Mouse (Mus musculus): ENCODE measurements around the gene Kmt2c. TPM values are rescaled to one million over a fixed set of nuclear protein-coding genes. Genes with fewer than 3 reads are reported as not detected.
"Not testable (repeated sequence)": the region's sequence is repeated elsewhere in the genome, so short reads cannot be mapped to it uniquely, and the experiment has no call there.

Gene Kmt2c
- total RNA-seq, 4 experiments from 2014 or later: 36.8 to 51.8 (median 38.1) TPM

DNA sequence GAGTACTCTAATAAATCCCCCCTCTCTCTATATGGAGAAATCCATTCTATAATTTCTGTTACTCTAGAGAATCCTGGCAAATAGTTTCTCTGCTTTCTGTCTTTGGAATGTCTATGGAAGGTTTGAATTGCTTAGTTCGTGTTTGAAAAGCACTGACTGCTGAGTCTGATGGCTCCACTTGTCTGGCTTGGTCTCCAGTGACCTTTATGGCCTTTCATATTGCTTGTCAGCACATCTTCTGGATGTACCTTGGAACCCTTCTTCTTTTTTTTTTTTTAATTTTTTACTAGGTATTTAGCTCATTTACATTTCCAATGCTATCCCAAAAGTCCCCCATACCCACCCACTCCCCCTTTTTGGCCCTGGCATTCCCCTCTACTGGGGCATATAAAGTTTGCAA lies 274.2 kb downstream of the Kmt2c start:
- DNase-seq (ENCODE audit: low spot score in 2 of 2): not testable (repeated sequence)

DNA sequence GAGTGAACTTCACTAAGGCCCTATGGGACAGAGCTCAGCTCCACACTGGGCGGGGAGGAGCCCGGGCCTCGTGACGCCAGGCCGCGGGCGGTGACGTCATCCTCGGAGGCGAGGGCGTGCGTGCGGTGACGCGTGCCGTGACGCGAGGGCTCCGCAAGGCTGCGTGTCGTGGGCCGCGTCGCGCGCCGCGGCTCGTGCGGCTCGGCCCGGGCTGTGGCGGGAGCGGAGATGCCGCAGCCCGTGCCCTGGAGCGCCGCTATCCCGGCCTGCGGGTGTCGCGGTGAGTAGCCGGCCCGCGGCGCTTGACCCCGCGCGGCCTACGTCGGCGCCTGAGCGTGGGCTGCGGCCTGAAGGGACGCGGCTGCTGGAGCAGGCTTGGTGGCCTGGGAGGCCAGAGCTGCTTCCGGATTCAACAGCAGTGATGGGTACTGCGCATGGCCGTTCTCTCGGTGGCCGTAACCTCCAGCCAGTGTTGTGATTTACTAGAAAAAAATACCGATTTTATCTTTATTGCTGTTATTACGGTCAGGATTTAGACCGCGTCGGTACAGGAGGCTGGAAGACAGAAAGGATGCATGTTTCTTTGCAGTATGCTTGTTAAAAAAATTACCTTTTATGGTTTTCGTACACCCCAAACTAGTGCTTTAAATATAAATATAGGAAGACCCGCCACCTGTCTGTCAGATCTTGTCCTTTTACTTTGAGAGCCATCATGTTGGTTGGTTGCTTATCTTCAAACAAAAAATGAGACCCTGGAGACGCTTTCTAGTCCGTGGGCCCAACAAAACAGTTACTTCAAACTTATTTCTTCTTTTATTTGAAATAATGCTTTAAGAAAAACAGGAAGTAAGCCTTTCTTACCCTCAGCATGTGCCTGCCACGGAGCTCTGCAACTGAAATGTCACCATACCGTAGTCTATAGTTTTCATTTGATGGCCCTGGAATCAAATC lies 275.6 kb downstream of the Kmt2c start, which contains the start of gene E130116L18Rik:
E130116L18Rik (minus strand) TSS at position 402 of the 951 bp plus-strand sequence.
- peak; percentile 74 to 75 for DNase-seq (ENCODE audit: low spot score in 2 of 2)

Other genes with a start within 250 kb of the Kmt2c start
- under 1 TPM in 2 of 4 experiments, not detected in 2; 0.17 to 0.29 TPM for gene Cct8l1, start 17.3 kb upstream of the Kmt2c start, total RNA-seq (2022)
- 1 to 10 TPM; 3.3 to 4.1 (median 3.9) TPM for gene Xrcc2, start 207.0 kb upstream of the Kmt2c start, total RNA-seq (2022)

All from gastrocnemius, adult 8-10 months (tissue).